Mouse (Mus musculus): ENCODE results near the gene Klf13. TPM values are rescaled to one million over a fixed set of nuclear protein-coding genes. Genes with fewer than 3 reads are reported as not detected.

Klf13 gene
- total RNA-seq, 1 experiment: 29.4 TPM

- Histone ChIP-seq H3K27ac (ENCODE audit: insufficient read depth, low read depth, low read length, poor library complexity, severe bottlenecking) (no peak overlapping the region), H3K36me3 (ENCODE audit: control insufficient read depth, insufficient read depth, low read length, poor library complexity, severe bottlenecking) (peaks cover 2% of the 10 kb centered on the region; the same call in 1 of the 2 replicates), H3K9me3 (ENCODE audit: control insufficient read depth, insufficient read depth, low read depth, low read length) (no peaks in the 10 kb centered on the region), H3K4me3 (ENCODE audit: insufficient read depth in 1 of 2, low read depth in 1 of 2, low read length in 2 of 2, poor library complexity in 1 of 2, severe bottlenecking in 1 of 2) (no peak overlapping the region), H3K4me1 (ENCODE audit: control insufficient read depth in 2 of 2, insufficient read depth in 2 of 2, low read length in 2 of 2, poor library complexity in 1 of 2) (peaks cover 7 to 33% of the 10 kb centered on the region in 2 experiments), H3K9ac (ENCODE audit: insufficient read depth, low read depth, low read length, poor library complexity, severe bottlenecking) (no peak overlapping the region)
- in situ Hi-C loops (cut with MboI; ENCODE audit: low sequenced_read_pairs in 2 of 2, unreplicated experiment in 2 of 2): no loop called here
- DNase-seq (ENCODE audit: low read depth, low spot score): no peak
- no peak for TF ChIP-seq MAFK (IDR thresholded peaks at IDR 0.05; ENCODE audit: insufficient read depth, low read depth, low read length)
Observed at GRCm38 (mm10) chr7:63926492-63926891, 12.2 kb downstream of the Klf13 start.

- DNase-seq (ENCODE audit: low read depth, low spot score): no peak
- H3K36me3 ChIP-seq (ENCODE audit: control insufficient read depth, insufficient read depth, low read length, poor library complexity, severe bottlenecking): peaks cover 2% of the 10 kb centered on the region; the same call in 1 of the 2 replicates
- in situ Hi-C loops (cut with MboI; ENCODE audit: low sequenced_read_pairs in 2 of 2, unreplicated experiment in 2 of 2): no loop called here
- H3K9ac ChIP-seq (ENCODE audit: insufficient read depth, low read depth, low read length, poor library complexity, severe bottlenecking): no peak overlapping the region
- no peak overlapping the region for H3K4me3 ChIP-seq (ENCODE audit: insufficient read depth in 1 of 2, low read depth in 1 of 2, low read length in 2 of 2, poor library complexity in 1 of 2, severe bottlenecking in 1 of 2)
- peaks cover 11 to 34% of the 10 kb centered on the region in 2 experiments for H3K4me1 ChIP-seq (ENCODE audit: control insufficient read depth in 2 of 2, insufficient read depth in 2 of 2, low read length in 2 of 2, poor library complexity in 1 of 2)
- no peaks in the 10 kb centered on the region for H3K9me3 ChIP-seq (ENCODE audit: control insufficient read depth, insufficient read depth, low read depth, low read length)
- no peak for TF ChIP-seq ZNF384 (IDR thresholded peaks at IDR 0.05; ENCODE audit: low read depth, low read length)
- no peak for TF ChIP-seq HCFC1 (IDR thresholded peaks at IDR 0.05; ENCODE audit: borderline replicate concordance, insufficient read depth, low read length)
- no peak for TF ChIP-seq CHD2 (IDR thresholded peaks at IDR 0.05; ENCODE audit: low read depth, low read length)
- TF ChIP-seq MAFK (IDR thresholded peaks at IDR 0.05; ENCODE audit: insufficient read depth, low read depth, low read length): no peak
- TF ChIP-seq ZC3H11A (IDR thresholded peaks at IDR 0.05; ENCODE audit: borderline replicate concordance, low read depth, low read length): no peak
- no peak overlapping the region for H3K27ac ChIP-seq (ENCODE audit: insufficient read depth, low read depth, low read length, poor library complexity, severe bottlenecking)
Observed at GRCm38 (mm10) chr7:63925413-63926360, 13.0 kb downstream of the Klf13 start.

- Histone ChIP-seq H3K9me3 (ENCODE audit: control insufficient read depth, insufficient read depth, low read depth, low read length) (no peaks in the 10 kb centered on the region), H3K9ac (ENCODE audit: insufficient read depth, low read depth, low read length, poor library complexity, severe bottlenecking) (no peak overlapping the region), H3K4me1 (ENCODE audit: control insufficient read depth in 2 of 2, insufficient read depth in 2 of 2, low read length in 2 of 2, poor library complexity in 1 of 2) (peaks cover 13 to 35% of the 10 kb centered on the region in 2 experiments; a peak in 3 of 4 replicates), H3K27ac (ENCODE audit: insufficient read depth, low read depth, low read length, poor library complexity, severe bottlenecking) (no peak overlapping the region), H3K36me3 (ENCODE audit: control insufficient read depth, insufficient read depth, low read length, poor library complexity, severe bottlenecking) (peaks cover 2% of the 10 kb centered on the region; the same call in 1 of the 2 replicates), H3K4me3 (ENCODE audit: insufficient read depth in 1 of 2, low read depth in 1 of 2, low read length in 2 of 2, poor library complexity in 1 of 2, severe bottlenecking in 1 of 2) (no peak overlapping the region)
- no peak for DNase-seq (ENCODE audit: low read depth, low spot score)
- TF ChIP-seq ZC3H11A (IDR thresholded peaks at IDR 0.05; ENCODE audit: borderline replicate concordance, low read depth, low read length) (no peak), MAFK (IDR thresholded peaks at IDR 0.05; ENCODE audit: insufficient read depth, low read depth, low read length) (no peak), CHD2 (IDR thresholded peaks at IDR 0.05; ENCODE audit: low read depth, low read length) (no peak), HCFC1 (IDR thresholded peaks at IDR 0.05; ENCODE audit: borderline replicate concordance, insufficient read depth, low read length) (no peak), ZNF384 (IDR thresholded peaks at IDR 0.05; ENCODE audit: low read depth, low read length) (no peak)
- in situ Hi-C loops (cut with MboI; ENCODE audit: low sequenced_read_pairs in 2 of 2, unreplicated experiment in 2 of 2): no loop called here
Observed at GRCm38 (mm10) chr7:63924747-63925412, 13.8 kb downstream of the Klf13 start.

GRCm38 (mm10) chr7:63924151-63924550 lies 14.6 kb downstream of the Klf13 start:
- no peak for DNase-seq (ENCODE audit: low read depth, low spot score)
- peaks cover 13 to 39% of the 10 kb centered on the region in 2 experiments; a peak in 3 of 4 replicates for H3K4me1 ChIP-seq (ENCODE audit: control insufficient read depth in 2 of 2, insufficient read depth in 2 of 2, low read length in 2 of 2, poor library complexity in 1 of 2)
- peaks cover 2% of the 10 kb centered on the region; the same call in 1 of the 2 replicates for H3K36me3 ChIP-seq (ENCODE audit: control insufficient read depth, insufficient read depth, low read length, poor library complexity, severe bottlenecking)
- no peak overlapping the region for H3K27ac ChIP-seq (ENCODE audit: insufficient read depth, low read depth, low read length, poor library complexity, severe bottlenecking)
- no peak overlapping the region for H3K9ac ChIP-seq (ENCODE audit: insufficient read depth, low read depth, low read length, poor library complexity, severe bottlenecking)
- H3K9me3 ChIP-seq (ENCODE audit: control insufficient read depth, insufficient read depth, low read depth, low read length): no peaks in the 10 kb centered on the region
- no peak for TF ChIP-seq MAFK (IDR thresholded peaks at IDR 0.05; ENCODE audit: insufficient read depth, low read depth, low read length)
- TF ChIP-seq ZNF384 (IDR thresholded peaks at IDR 0.05; ENCODE audit: low read depth, low read length): no peak
- TF ChIP-seq ZC3H11A (IDR thresholded peaks at IDR 0.05; ENCODE audit: borderline replicate concordance, low read depth, low read length): no peak
- no peak for TF ChIP-seq CHD2 (IDR thresholded peaks at IDR 0.05; ENCODE audit: low read depth, low read length)
- no peak for TF ChIP-seq HCFC1 (IDR thresholded peaks at IDR 0.05; ENCODE audit: borderline replicate concordance, insufficient read depth, low read length)
- in situ Hi-C loops (cut with MboI; ENCODE audit: low sequenced_read_pairs in 2 of 2, unreplicated experiment in 2 of 2): no loop called here
- no peak overlapping the region for H3K4me3 ChIP-seq (ENCODE audit: insufficient read depth in 1 of 2, low read depth in 1 of 2, low read length in 2 of 2, poor library complexity in 1 of 2, severe bottlenecking in 1 of 2)
